22 mouse cellular contexts compared by ENCODE assay signal in the genomic region with DNA sequence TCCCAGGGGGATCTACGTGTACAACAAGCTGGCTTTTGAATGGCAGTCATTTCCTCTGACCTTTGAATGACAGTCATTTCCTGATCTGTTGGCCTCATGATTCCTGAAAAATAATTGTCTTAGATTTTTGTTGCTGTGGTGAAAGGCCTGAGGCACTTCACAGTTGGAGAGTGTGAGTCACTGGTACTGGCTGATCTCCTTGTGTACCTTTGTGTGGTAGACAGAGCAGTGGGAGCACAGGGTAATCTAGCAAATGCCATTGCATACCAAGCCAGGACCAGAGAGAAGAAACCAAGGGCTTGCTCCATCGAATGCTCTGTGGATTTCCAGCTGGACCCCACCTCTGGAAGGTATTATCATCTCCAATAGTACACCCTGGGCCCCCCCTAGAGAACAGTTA. TPM values are rescaled to one million over a fixed set of nuclear protein-coding genes. Genes with fewer than 3 reads are reported as not detected.
DNase-seq lines count a peak whose midpoint lies in the region; ATAC-seq lines count a peak whose summit lies in the region.
"Had no signal": no experiment of that assay in that cellular context is flagged by ENCODE, and none has a peak within 500 bp of the region (broad histone marks: within the 10 kb centered on the region; RNA-seq: fewer than 3 reads in every experiment).

No protein-coding gene starts in this region.

- H3K4me2 ChIP-seq in heart, embryonic 11.5 days, result no peak overlapping the region
- H3K4me2 ChIP-seq in hindbrain, embryonic 11.5 days (replicated peaks; ENCODE audit: low read depth, low read length), result no peak overlapping the region
- H3K4me2 ChIP-seq: liver, embryonic 11.5 days; lung, embryonic 15.5 days had no signal

- H3K9me3 ChIP-seq in heart, embryonic 11.5 days (replicated peaks; ENCODE audit: control insufficient read depth, low read length), result no peaks in the 10 kb centered on the region
- no peaks in the 10 kb centered on the region for H3K9me3 ChIP-seq in hindbrain, embryonic 11.5 days (ENCODE audit: control insufficient read depth, low read length)
- H3K9me3 ChIP-seq: hindbrain, embryonic 10.5 days; limb, embryonic 10.5 days; lung, embryonic 15.5 days; midbrain, embryonic 10.5 days had no signal

- no peaks in the 10 kb centered on the region for H3K27me3 ChIP-seq in heart, embryonic 11.5 days (ENCODE audit: control insufficient read depth, insufficient read depth, low read length)
- no peaks in the 10 kb centered on the region for H3K27me3 ChIP-seq in hindbrain, embryonic 11.5 days (ENCODE audit: control insufficient read depth, insufficient read depth, low read length)
- H3K27me3 ChIP-seq: lung, embryonic 15.5 days had no signal

- no peaks in the 10 kb centered on the region for H3K4me1 ChIP-seq in heart, embryonic 11.5 days (ENCODE audit: control insufficient read depth, insufficient read depth, low read length)
- peaks cover 4% of the 10 kb centered on the region for H3K4me1 ChIP-seq in brown adipose tissue, adult 24 weeks (ENCODE audit: control insufficient read depth, insufficient read depth, insufficient read length, low read length)
- no peaks in the 10 kb centered on the region for H3K4me1 ChIP-seq in hindbrain, embryonic 11.5 days (replicated peaks; ENCODE audit: control insufficient read depth, insufficient read depth, low read length)
- H3K4me1 ChIP-seq: hindbrain, embryonic 10.5 days; lung, embryonic 15.5 days; midbrain, embryonic 10.5 days had no signal

- ATAC-seq in heart, embryonic 11.5 days (replicated peaks; ENCODE audit: insufficient number of reproducible peaks, low FRiP score, low TSS enrichment), result no peak
- ATAC-seq in hindbrain, embryonic 11.5 days (ENCODE audit: low FRiP score), result no peak
- ATAC-seq: forebrain, embryonic 14.5 days had no signal

- no peak overlapping the region for H3K27ac ChIP-seq in heart, embryonic 11.5 days (ENCODE audit: low read depth, low read length)
- H3K27ac ChIP-seq in brown adipose tissue, adult 24 weeks (replicated peaks; ENCODE audit: low read depth, low read length), result peak overlapping the region; percentile 73
- H3K27ac ChIP-seq in hindbrain, embryonic 11.5 days (ENCODE audit: low read depth, low read length), result no peak overlapping the region
- H3K27ac ChIP-seq: hindbrain, embryonic 10.5 days; layer of hippocampus, adult 2 months; limb, embryonic 10.5 days; lung, embryonic 15.5 days; midbrain, embryonic 10.5 days had no signal

- WGBS in heart, embryonic 11.5 days (ENCODE audit: insufficient replicate concordance), result 51% methylated on average over 2 of the region's 2 CpGs
- WGBS in hindbrain, embryonic 11.5 days, result 56% methylated on average over 2 of the region's 2 CpGs

- peak; percentile 57 for DNase-seq in heart, adult 8-10 months (ENCODE audit: low spot score)
- DNase-seq in urinary bladder, postnatal 14 days (ENCODE audit: low spot score), result peak; percentile 18
- no peak for DNase-seq in urinary bladder, postnatal 10 days (ENCODE audit: low spot score)
- DNase-seq in yolk sac, embryonic 10.5 days (ENCODE audit: low spot score), result peak; percentile 3
- DNase-seq in hindbrain, embryonic 11.5 days (ENCODE audit: low spot score), result no peak
- DNase-seq: adrenal gland, adult 2 months; cerebellum, adult 18-20 months; right cerebral cortex, adult 18-20 months; spleen, adult 18-20 months; thymus, adult 18-20 months had no signal

- H3K36me3 ChIP-seq in heart, embryonic 11.5 days (ENCODE audit: control insufficient read depth, insufficient read depth, low read length), result no peaks in the 10 kb centered on the region
- H3K36me3 ChIP-seq in hindbrain, embryonic 11.5 days (ENCODE audit: control insufficient read depth, insufficient read depth, low read length), result no peaks in the 10 kb centered on the region
- H3K36me3 ChIP-seq: hindbrain, embryonic 10.5 days; limb, embryonic 10.5 days; lung, embryonic 15.5 days; midbrain, embryonic 10.5 days had no signal

- no peak overlapping the region for H3K4me3 ChIP-seq in heart, embryonic 11.5 days (ENCODE audit: low read depth, low read length)
- no peak overlapping the region for H3K4me3 ChIP-seq in brown adipose tissue, adult 24 weeks (ENCODE audit: insufficient read depth, low read depth, low read length)
- no peak overlapping the region for H3K4me3 ChIP-seq in hindbrain, embryonic 11.5 days (ENCODE audit: low read depth, low read length)
- H3K4me3 ChIP-seq: hindbrain, embryonic 10.5 days; layer of hippocampus, adult 2 months; limb, embryonic 10.5 days; lung, embryonic 15.5 days; midbrain, embryonic 10.5 days had no signal

- H3K9ac ChIP-seq in heart, embryonic 11.5 days (ENCODE audit: low read depth, low read length), result no peak overlapping the region
- no peak overlapping the region for H3K9ac ChIP-seq in hindbrain, embryonic 11.5 days (ENCODE audit: low read depth, low read length)
- H3K9ac ChIP-seq: lung, embryonic 15.5 days had no signal

RNA-seq across cellular contexts. Expression of a gene that starts 15.8 kb away (rescaled TPM):
- not detected for total RNA-seq in heart, adult 8-10 months (2022)
- not detected in 2 replicates for polyA plus RNA-seq in heart, embryonic 11.5 days (2014; fragmentation: Nextera tagmentation; extraction: Ambion mirVana)
- not detected in 2 replicates for polyA plus RNA-seq in brown adipose tissue, adult 24 weeks (2012; ENCODE audit: insufficient read depth, insufficient read length, missing spikeins)
- polyA plus RNA-seq in hindbrain, embryonic 11.5 days (2014; fragmentation: Nextera tagmentation; extraction: Ambion mirVana), result not detected in 2 replicates
- total RNA-seq: adrenal gland, adult 2 months; ES-E14; layer of hippocampus, adult 2 months had no signal
- polyA plus RNA-seq: adrenal gland, adult 2 months; forebrain, embryonic 14.5 days; hindbrain, embryonic 10.5 days; limb, embryonic 10.5 days; liver, embryonic 11.5 days; lung, embryonic 15.5 days; midbrain, embryonic 10.5 days; neural tube, embryonic 11.5 days had no signal

RNA-seq across cellular contexts. Expression of a gene that starts 31.2 kb away (rescaled TPM):
- total RNA-seq in heart, adult 8-10 months (2022), result under 1 TPM in 3 of 4 experiments, not detected in 1; 0.16 to 0.34 (median 0.22) TPM
- polyA plus RNA-seq in heart, embryonic 11.5 days (2014; fragmentation: Nextera tagmentation; extraction: Ambion mirVana), result 0.14 TPM in 1 of 2 replicates, not detected in the other
- not detected in 2 replicates for polyA plus RNA-seq in brown adipose tissue, adult 24 weeks (2012; ENCODE audit: insufficient read depth, insufficient read length, missing spikeins)
- polyA plus RNA-seq in hindbrain, embryonic 11.5 days (2014; fragmentation: Nextera tagmentation; extraction: Ambion mirVana), result not detected in 2 replicates
- total RNA-seq: ES-E14; layer of hippocampus, adult 2 months had no signal
- polyA plus RNA-seq: adrenal gland, adult 2 months; forebrain, embryonic 14.5 days; hindbrain, embryonic 10.5 days; kidney, embryonic 16.5 days; limb, embryonic 10.5 days; liver, embryonic 11.5 days; lung, embryonic 15.5 days; midbrain, embryonic 10.5 days; neural tube, embryonic 11.5 days had no signal

RNA-seq across cellular contexts. Expression of a gene that starts 54.6 kb away (rescaled TPM):
- total RNA-seq in heart, adult 8-10 months (2022), result 10 to 100 TPM; 39.6 to 65.4 (median 54.4) TPM
- polyA plus RNA-seq in heart, embryonic 11.5 days (2014; fragmentation: Nextera tagmentation; extraction: Ambion mirVana), result 0.39 and 0.97 TPM in 2 replicates
- polyA plus RNA-seq in brown adipose tissue, adult 24 weeks (2012; ENCODE audit: insufficient read depth, insufficient read length, missing spikeins), result 9.7 and 11.8 TPM in 2 replicates
- polyA plus RNA-seq in hindbrain, embryonic 11.5 days (2014; fragmentation: Nextera tagmentation; extraction: Ambion mirVana), result 0.11 and 0.17 TPM in 2 replicates
- total RNA-seq: ES-E14 had no signal
- polyA plus RNA-seq: hindbrain, embryonic 10.5 days; liver, embryonic 11.5 days; neural tube, embryonic 11.5 days had no signal

Comparison
In these comparisons a context has a peak if more than half of its experiments do, and no peak if none do; other contexts are left out.
1. DNase-seq: peak in heart, adult 8-10 months (single experiment), urinary bladder, postnatal 14 days (single experiment) and yolk sac, embryonic 10.5 days (single experiment); none in urinary bladder, postnatal 10 days (single experiment) and hindbrain, embryonic 11.5 days (single experiment).